Mouse (Mus musculus) thymus, adult 2 months (tissue): ENCODE data around the gene Gck.

ENCODE experiments used
- CTCF ChIP-seq: fragments of 200-500 bp; IDR thresholded peaks from 2 replicates; pipeline ENCODE4 v1.5.1; 2012; ENCODE audit warnings: mild to moderate bottlenecking, control low read depth, low read length, moderate library complexity, borderline replicate concordance; ENCODE audit not compliant: control insufficient read depth, poor library complexity, insufficient read depth; ENCODE audit errors: extremely low read depth
- POLR2A ChIP-seq: fragments of 200-500 bp; IDR thresholded peaks from 2 replicates; pipeline ENCODE4 v1.6.1; 2012; ENCODE audit warnings: mild to moderate bottlenecking, low read length, control low read depth, moderate library complexity; ENCODE audit not compliant: control insufficient read depth, poor library complexity, insufficient read depth; ENCODE audit errors: extremely low read depth

DNA sequence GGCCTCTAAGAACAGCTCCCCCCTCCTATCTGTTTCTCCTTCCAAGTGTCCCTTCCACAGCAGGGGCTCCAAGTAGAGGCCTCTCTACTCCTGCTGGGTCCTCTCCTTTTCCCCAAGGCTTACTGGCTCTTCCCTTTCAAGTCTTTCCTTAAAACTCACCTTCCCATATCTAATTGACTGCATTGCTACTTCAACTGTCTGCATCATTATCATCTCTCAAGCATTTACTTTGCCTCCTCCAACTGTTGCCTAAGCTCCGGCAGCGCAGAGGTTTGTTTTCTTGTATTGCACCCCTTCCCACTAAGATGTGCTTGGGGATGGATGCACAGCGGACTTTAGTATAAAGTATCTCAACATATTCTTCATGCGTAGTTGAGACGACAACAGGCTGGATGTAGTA lies 72.5 kb downstream of the Gck start:
- no peak for TF ChIP-seq CTCF
- no peak for TF ChIP-seq POLR2A
